Comparison of ENCODE assay signal across 9 mouse cellular contexts in the genomic region with DNA sequence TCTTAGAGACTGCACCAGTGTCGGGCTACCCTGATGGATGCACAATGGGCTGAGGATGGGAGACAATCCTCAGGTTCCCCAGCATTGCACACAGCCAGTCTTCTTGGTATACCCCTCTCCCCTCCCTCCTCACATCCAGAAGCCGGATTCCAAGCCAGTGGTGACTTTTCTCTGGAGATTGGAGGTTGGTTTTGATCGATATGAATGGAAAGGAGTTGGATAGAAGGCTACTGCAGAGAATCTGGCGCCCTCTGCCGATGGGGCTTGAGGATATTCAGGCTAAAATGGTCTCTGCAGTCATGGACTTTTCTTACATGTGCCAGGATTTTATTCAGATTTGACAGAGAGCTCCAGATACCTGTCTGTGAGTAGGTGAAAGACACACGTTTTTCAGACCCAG.
DNase-seq lines count a peak whose midpoint lies in the region; ATAC-seq lines count a peak whose summit lies in the region.
"Had no signal": no experiment of that assay in that cellular context is flagged by ENCODE, and none has a peak within 500 bp of the region (broad histone marks: within the 10 kb centered on the region; RNA-seq: fewer than 3 reads in every experiment).

No protein-coding gene starts in this region.

- ATAC-seq in heart, embryonic 12.5 days (ENCODE audit: insufficient number of reproducible peaks, low FRiP score) = no peak
- ATAC-seq in erythroblast, adult 5-6 weeks (replicated peaks; ENCODE audit: low FRiP score, poor library complexity, severe bottlenecking) = no peak

- DNase-seq in heart, adult 18-20 months = peak; percentile 29 to 69
- DNase-seq in urinary bladder, postnatal 14 days (ENCODE audit: low spot score) = peak; percentile 69
- DNase-seq in urinary bladder, postnatal 10 days (ENCODE audit: low spot score) = no peak
- DNase-seq in cerebellum, adult 9-11 months = peak; percentile 46
- DNase-seq in kidney, postnatal 4 days = peak; percentile 73 to 74
- peak; percentile 59 for DNase-seq in naive thymus-derived CD4-positive, alpha-beta T cell, adult 2 months (ENCODE audit: low read depth)
- DNase-seq: liver, embryonic 13.5 days had no signal

- H3K4me3 ChIP-seq in heart, embryonic 12.5 days = no peak overlapping the region
- H3K4me3 ChIP-seq: liver, embryonic 13.5 days had no signal

- peaks cover 13% of the 10 kb centered on the region; the same call in 1 of the 2 replicates for H3K27me3 ChIP-seq in heart, embryonic 12.5 days (replicated peaks)

- H3K9ac ChIP-seq in heart, embryonic 12.5 days = no peak overlapping the region
- H3K9ac ChIP-seq: liver, embryonic 13.5 days had no signal

- H3K4me2 ChIP-seq in heart, embryonic 12.5 days = no peak overlapping the region
- H3K4me2 ChIP-seq: liver, embryonic 13.5 days had no signal

- peaks cover 6% of the 10 kb centered on the region; the same call in 1 of the 2 replicates for H3K4me1 ChIP-seq in heart, embryonic 12.5 days (replicated peaks)

- WGBS in heart, embryonic 12.5 days = 33% methylated on average over 6 of the region's 6 CpGs

- H3K9me3 ChIP-seq in heart, embryonic 12.5 days (replicated peaks) = no peaks in the 10 kb centered on the region
- H3K9me3 ChIP-seq: liver, embryonic 13.5 days had no signal

- no peaks in the 10 kb centered on the region for H3K36me3 ChIP-seq in heart, embryonic 12.5 days
- H3K36me3 ChIP-seq: liver, embryonic 13.5 days had no signal

- no peak overlapping the region for H3K27ac ChIP-seq in heart, embryonic 12.5 days (ENCODE audit: poor library complexity, severe bottlenecking)
- H3K27ac ChIP-seq: liver, embryonic 13.5 days had no signal
